Mouse (Mus musculus): ENCODE results near the gene Teddm2.

DNA sequence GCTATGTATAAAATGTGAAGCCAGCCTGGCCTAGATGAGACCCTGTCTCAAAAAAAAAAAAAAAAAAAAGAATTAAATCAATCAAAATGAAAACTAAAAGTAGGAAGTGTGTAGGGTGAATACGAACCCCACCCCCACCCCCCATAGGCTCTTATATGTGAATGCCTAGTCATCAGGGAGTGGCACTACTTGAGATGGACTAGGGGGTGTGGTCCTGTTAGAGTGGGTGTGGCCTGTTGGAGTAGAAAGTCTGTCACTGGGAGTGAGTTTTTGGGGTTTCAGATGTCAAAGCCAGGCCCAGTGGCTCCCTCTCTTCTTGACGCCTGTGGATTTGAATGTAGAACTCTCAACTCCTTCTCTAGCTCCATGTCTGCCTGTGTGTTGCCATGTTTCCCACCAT is 37.0 kb upstream of the Teddm2 start:
- no peak for TF ChIP-seq CTCF (IDR thresholded peaks at IDR 0.05; ENCODE audit: low read depth)
- no peak for TF ChIP-seq EP300 (IDR thresholded peaks at IDR 0.05; ENCODE audit: low read depth)

Measured in heart, postnatal 0 days (tissue).